Mouse (Mus musculus) lung, embryonic 15.5 days (tissue): ENCODE results near the gene Bdkrb1. TPM values are rescaled to one million over a fixed set of nuclear protein-coding genes. Genes with fewer than 3 reads are reported as not detected.
A peak's percentile ranks its signal among the peaks of the same experiment; 100 is the strongest.

Experiments
- ATAC-seq: fragments of 200-750 bp; cut with Nextera tagmentation; 2 replicates; pipeline ENCODE4 v1.8.0; 2017; ENCODE audit warnings: moderate number of reproducible peaks, borderline replicate concordance; ENCODE audit not compliant: low FRiP score, low TSS enrichment; ENCODE audit errors: extremely low read depth
- H3K27ac ChIP-seq: fragments of 300-500 bp; sonication (generic); 2 replicates; pipeline ENCODE4 v1.5.1; 2015; ENCODE audit warnings: moderate library complexity, mild to moderate bottlenecking, inconsistent platforms
- H3K27me3 ChIP-seq: fragments of 300-500 bp; sonication (generic); 2 replicates; pipeline ENCODE4 v1.6.1; 2015; ENCODE audit warnings: inconsistent platforms
- H3K36me3 ChIP-seq: fragments of 300-500 bp; sonication (generic); 2 replicates; pipeline ENCODE4 v1.6.1; 2015; ENCODE audit warnings: inconsistent platforms
- H3K4me1 ChIP-seq: fragments of 300-500 bp; sonication (generic); 2 replicates; pipeline ENCODE4 v1.6.1; 2015; ENCODE audit warnings: inconsistent platforms
- H3K4me2 ChIP-seq: fragments of 300-500 bp; sonication (generic); 2 replicates; pipeline ENCODE4 v1.6.1; 2015; ENCODE audit warnings: inconsistent platforms, mild to moderate bottlenecking, moderate library complexity
- H3K4me3 ChIP-seq: fragments of 300-500 bp; sonication (generic); 2 replicates; pipeline ENCODE4 v1.5.1; 2015; ENCODE audit warnings: mild to moderate bottlenecking, inconsistent platforms
- H3K9ac ChIP-seq: fragments of 300-500 bp; sonication (generic); 2 replicates; pipeline ENCODE4 v1.6.1; 2015; ENCODE audit warnings: inconsistent platforms
- H3K9me3 ChIP-seq: fragments of 300-500 bp; sonication (generic); 2 replicates; pipeline ENCODE4 v1.6.1; 2016; ENCODE audit warnings: inconsistent platforms
- WGBS: fragments of 180-500 bp; shearing (Covaris S2); methylation state at CpG from one replicate; pipeline ENCODE4 v1.1.7; 2015; 5-methylcytosine and 5-hydroxymethylcytosine counted together
- polyA plus RNA-seq: library from polyadenylated mRNA; unstranded; fragments of >200 nt; fragmentation: Nextera tagmentation; extraction: Ambion mirVana; gene quantifications from 2 replicates; pipeline ENCODE4 v1.2.1, GENCODE M21; 2015

Bdkrb1 gene
- polyA plus RNA-seq, 1 experiment from 2014 or later = 0.25 TPM

DNA sequence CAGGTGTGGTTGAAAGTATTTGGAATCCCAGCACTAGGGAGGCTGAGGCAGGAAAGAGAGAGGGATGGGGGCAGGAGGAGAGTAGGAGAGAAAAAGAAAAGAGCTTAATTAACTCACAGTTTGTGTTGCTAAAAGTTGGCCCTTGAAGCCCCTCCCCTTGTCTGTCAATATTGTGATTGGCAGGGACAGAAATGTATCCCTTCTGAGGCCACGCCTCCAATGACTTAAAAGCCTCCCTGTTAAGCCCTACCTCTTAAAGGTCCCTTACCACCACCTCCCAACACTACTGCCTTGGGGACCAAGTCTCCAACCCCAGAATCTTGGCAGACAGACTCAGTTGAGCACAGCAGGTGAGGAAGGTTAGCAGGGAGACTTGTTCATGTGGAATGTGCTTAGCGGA, 30.3 kb upstream of the Bdkrb1 start:
- no peak overlapping the region for H3K27ac ChIP-seq
- no peaks in the 10 kb centered on the region for H3K27me3 ChIP-seq
- no peaks in the 10 kb centered on the region for H3K4me1 ChIP-seq
- H3K9me3 ChIP-seq = no peaks in the 10 kb centered on the region
- H3K4me2 ChIP-seq = no peak overlapping the region
- H3K9ac ChIP-seq = no peak overlapping the region
- no peak for ATAC-seq
- H3K36me3 ChIP-seq = no peaks in the 10 kb centered on the region
- 61% methylated on average over 2 of the region's 2 CpGs for WGBS
- H3K4me3 ChIP-seq = no peak overlapping the region

DNA sequence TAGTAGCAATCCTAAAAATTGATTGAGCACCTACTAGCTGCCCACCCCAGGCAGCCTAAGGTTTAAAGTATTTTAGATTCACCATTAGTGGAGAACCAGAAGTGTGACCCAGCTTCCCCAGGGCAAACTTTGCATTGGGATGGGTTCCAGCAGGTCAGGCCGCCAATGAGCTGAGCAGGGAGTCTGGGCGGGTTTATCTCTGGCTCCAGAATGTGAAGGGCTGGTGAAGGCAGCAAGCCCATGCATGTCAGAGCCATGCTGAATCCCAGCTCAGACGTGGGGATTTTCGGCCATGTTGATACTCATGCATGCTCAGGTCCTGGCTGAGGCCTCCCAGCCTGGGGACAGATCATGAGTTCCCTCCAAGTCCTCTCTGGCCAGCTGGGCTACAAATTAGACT, 28.5 kb upstream of the Bdkrb1 start:
- Histone ChIP-seq H3K4me3 (no peak overlapping the region), H3K27ac (no peak overlapping the region), H3K36me3 (no peaks in the 10 kb centered on the region), H3K9me3 (no peaks in the 10 kb centered on the region), H3K4me1 (no peaks in the 10 kb centered on the region), H3K27me3 (no peaks in the 10 kb centered on the region), H3K4me2 (no peak overlapping the region), H3K9ac (no peak overlapping the region)
- no peak for ATAC-seq
- 78% methylated on average over 4 of the region's 4 CpGs for WGBS

DNA sequence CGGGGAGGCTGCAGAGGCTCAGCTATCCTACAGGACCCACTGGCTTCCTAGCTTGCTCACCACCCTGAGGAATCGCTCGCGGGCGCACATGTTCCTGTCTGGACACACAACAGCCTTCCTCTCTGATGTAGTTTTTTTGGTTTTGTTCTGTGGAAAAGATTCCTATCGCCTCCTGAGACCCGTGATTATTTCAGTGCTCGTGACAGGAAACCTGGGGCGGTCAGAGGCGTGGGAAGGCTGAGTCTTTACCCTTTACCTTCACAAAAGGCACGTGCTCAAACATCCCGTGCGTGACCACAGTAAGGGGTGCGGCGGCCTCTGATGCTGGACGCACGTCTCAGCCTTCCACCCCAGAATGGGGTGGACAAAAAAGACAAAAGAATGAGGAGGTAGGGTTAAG, 22.4 kb upstream of the Bdkrb1 start:
- WGBS = 72% methylated on average over 17 of the region's 17 CpGs
- H3K9me3 ChIP-seq = no peaks in the 10 kb centered on the region
- H3K4me3 ChIP-seq = no peak overlapping the region
- H3K9ac ChIP-seq = no peak overlapping the region
- peaks cover 23% of the 10 kb centered on the region for H3K4me1 ChIP-seq
- no peaks in the 10 kb centered on the region for H3K27me3 ChIP-seq
- H3K4me2 ChIP-seq = no peak overlapping the region
- ATAC-seq = no peak
- no peak overlapping the region for H3K27ac ChIP-seq
- H3K36me3 ChIP-seq = no peaks in the 10 kb centered on the region

DNA sequence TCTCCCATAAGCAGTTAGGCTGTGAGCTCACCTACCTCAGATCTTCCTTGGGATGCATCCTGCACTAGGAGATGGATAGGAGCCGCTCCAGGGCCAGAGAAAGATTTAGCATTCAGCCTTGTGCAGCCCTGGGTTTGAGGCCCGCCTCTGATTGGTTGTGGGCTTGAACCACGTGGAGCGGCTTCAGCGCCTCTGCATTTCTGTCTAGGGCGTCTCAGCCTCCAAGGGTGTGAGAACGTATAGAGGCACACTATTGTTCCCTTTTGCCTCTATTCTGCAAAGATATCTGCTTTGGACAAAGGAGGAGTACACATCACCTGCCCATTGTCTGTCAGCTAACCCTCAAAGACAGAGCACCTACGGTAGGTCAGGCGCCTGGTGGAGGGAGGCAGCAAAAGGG, 20.4 kb upstream of the Bdkrb1 start:
- H3K36me3 ChIP-seq = no peaks in the 10 kb centered on the region
- no peak overlapping the region for H3K27ac ChIP-seq
- no peak overlapping the region for H3K9ac ChIP-seq
- no peaks in the 10 kb centered on the region for H3K9me3 ChIP-seq
- H3K27me3 ChIP-seq = no peaks in the 10 kb centered on the region
- peaks cover 23% of the 10 kb centered on the region for H3K4me1 ChIP-seq
- no peak overlapping the region for H3K4me2 ChIP-seq
- no peak for ATAC-seq
- 60% methylated on average over 9 of the region's 9 CpGs for WGBS
- H3K4me3 ChIP-seq = no peak overlapping the region

DNA sequence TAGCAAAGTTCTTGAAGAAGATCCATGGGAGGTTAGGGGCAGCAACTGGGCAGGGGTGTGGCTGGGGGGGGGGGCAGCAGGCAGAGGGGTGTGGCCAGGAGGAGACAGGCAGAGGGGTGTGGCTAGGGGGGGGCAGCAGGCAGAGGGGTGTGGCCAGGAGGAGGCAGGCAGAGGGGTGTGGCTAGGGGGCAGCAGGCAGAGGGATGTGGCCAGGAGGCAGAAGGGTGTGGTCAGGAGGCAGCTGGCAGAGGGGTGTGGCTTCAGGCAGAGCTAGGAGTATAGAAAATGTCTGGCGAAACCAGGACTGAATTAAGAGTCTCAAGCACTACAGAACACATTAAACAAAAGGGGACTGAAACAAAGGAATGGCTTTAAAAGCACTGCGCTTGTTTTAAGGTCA, 19.4 kb upstream of the Bdkrb1 start:
- H3K9me3 ChIP-seq = no peaks in the 10 kb centered on the region
- H3K4me1 ChIP-seq = peaks cover 23% of the 10 kb centered on the region
- ATAC-seq = peak; percentile 73
- H3K27me3 ChIP-seq = no peaks in the 10 kb centered on the region
- 20% methylated on average over 2 of the region's 2 CpGs for WGBS
- no peak overlapping the region for H3K4me3 ChIP-seq
- H3K27ac ChIP-seq = no peak overlapping the region
- H3K4me2 ChIP-seq = peak overlapping the region; percentile 16
- no peak overlapping the region for H3K9ac ChIP-seq
- no peaks in the 10 kb centered on the region for H3K36me3 ChIP-seq

DNA sequence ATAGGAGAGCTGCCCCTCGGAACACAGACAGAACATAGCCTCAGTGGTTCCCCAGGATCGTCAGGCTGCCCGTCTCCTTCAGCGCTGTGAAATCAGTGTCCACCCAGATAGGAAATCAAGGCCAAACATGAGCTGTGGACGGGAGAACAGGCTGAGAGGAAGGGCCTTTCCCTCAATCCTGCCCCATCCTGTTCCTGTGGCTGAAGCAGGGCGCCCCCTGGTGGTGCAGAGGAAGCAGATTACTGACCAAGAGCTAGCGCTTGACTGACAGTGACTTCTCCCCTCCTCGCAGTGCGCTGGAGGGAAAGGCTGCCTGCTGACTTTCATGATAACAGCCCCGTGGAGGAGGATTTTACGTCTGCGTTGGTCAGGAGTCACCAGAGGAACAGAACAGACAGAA, 18.0 kb upstream of the Bdkrb1 start:
- H3K27ac ChIP-seq = no peak overlapping the region
- H3K4me1 ChIP-seq = peaks cover 23% of the 10 kb centered on the region
- ATAC-seq = peak; percentile 58
- no peaks in the 10 kb centered on the region for H3K9me3 ChIP-seq
- no peak overlapping the region for H3K4me2 ChIP-seq
- H3K27me3 ChIP-seq = no peaks in the 10 kb centered on the region
- H3K36me3 ChIP-seq = no peaks in the 10 kb centered on the region
- WGBS = 12% methylated on average over 12 of the region's 12 CpGs
- no peak overlapping the region for H3K9ac ChIP-seq
- H3K4me3 ChIP-seq = no peak overlapping the region

DNA sequence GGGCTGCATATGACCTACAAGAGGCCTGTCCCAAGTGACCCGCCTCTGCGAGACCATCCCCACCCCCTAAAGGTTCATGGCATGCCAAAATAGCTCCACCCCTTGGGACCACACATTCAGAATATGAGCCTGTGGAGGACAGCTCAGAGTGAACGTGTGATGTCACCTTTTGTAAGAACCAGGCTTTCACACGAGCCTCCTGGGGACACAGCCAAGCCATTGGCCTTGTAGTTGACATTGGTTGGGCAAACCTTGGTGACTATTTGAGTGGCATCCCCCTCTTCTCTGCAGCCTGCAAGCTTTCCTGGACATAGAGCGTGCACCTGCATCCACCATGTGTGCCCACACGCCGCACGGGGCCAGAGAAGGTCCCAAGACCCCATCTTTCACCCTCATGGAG, 15.4 kb upstream of the Bdkrb1 start:
- WGBS = 74% methylated on average over 8 of the region's 8 CpGs
- H3K9ac ChIP-seq = no peak overlapping the region
- no peak overlapping the region for H3K4me2 ChIP-seq
- ATAC-seq = no peak
- H3K36me3 ChIP-seq = no peaks in the 10 kb centered on the region
- H3K4me3 ChIP-seq = no peak overlapping the region
- H3K9me3 ChIP-seq = no peaks in the 10 kb centered on the region
- peaks cover 21% of the 10 kb centered on the region for H3K4me1 ChIP-seq
- no peak overlapping the region for H3K27ac ChIP-seq
- H3K27me3 ChIP-seq = no peaks in the 10 kb centered on the region

DNA sequence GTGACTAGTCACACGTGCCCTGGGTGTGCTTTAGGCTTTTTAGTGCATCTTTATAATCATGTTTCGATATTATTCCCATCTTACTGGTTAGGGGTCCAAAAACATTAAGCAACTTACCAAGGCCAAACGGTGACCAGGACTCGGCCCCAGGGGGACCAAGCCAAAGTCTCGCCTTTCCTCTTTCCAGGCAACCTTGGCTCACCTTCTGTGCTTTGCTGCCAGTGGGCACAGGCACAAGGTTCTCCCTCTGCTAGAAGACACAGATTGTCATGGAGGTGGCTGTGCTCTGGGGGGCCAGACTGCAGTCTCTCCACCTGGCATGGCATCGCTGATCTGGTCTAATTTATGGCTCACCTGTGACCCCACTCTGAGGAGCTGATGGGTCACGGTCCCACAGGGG, 12.1 kb upstream of the Bdkrb1 start:
- Histone ChIP-seq H3K4me1 (no peaks in the 10 kb centered on the region), H3K9me3 (no peaks in the 10 kb centered on the region), H3K36me3 (no peaks in the 10 kb centered on the region), H3K4me3 (no peak overlapping the region), H3K4me2 (no peak overlapping the region), H3K27me3 (no peaks in the 10 kb centered on the region), H3K9ac (no peak overlapping the region), H3K27ac (no peak overlapping the region)
- 81% methylated on average over 7 of the region's 7 CpGs for WGBS
- ATAC-seq = no peak

DNA sequence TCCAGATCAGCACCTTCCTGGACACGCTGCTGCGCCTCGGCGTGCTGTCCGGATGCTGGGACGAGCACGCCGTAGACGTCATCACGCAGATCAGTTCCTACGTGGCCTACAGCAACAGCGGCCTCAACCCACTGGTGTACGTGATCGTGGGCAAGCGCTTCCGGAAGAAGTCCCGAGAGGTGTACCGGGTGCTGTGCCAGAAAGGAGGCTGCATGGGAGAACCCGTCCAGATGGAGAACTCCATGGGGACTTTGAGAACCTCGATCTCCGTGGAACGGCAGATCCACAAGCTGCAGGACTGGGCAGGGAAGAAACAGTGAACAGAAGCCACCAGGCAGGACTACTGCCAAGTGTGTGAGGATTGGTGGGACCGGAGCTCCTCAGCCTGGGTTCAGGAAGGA, 10.5 kb upstream of the Bdkrb1 start:
- no peak overlapping the region for H3K9ac ChIP-seq

DNA sequence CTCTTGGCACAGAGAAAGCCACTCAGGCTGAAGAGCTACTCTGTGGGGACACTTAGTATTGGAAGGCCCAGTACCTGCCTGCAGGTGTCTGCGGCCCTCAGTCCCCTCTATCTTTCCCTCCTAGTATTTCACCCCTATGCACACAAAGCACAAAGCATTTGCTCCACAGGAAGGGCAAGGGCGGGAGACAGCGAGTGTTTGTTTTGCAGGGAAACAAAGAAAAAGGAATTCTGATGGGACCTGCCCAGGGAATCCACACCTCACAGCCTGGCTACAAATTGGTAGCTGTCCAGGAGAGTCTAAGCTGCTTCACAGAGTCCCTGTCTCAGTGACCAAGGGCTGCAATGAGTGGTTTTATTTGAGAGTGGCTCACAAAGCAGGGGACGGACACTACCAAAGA, 9.4 kb upstream of the Bdkrb1 start:
- H3K27ac ChIP-seq = no peak overlapping the region
- no peak overlapping the region for H3K4me2 ChIP-seq
- H3K27me3 ChIP-seq = no peaks in the 10 kb centered on the region
- H3K4me3 ChIP-seq = no peak overlapping the region
- H3K36me3 ChIP-seq = no peaks in the 10 kb centered on the region
- no peak overlapping the region for H3K9ac ChIP-seq
- no peaks in the 10 kb centered on the region for H3K4me1 ChIP-seq
- WGBS = 50% methylated on average over 4 of the region's 4 CpGs
- H3K9me3 ChIP-seq = no peaks in the 10 kb centered on the region
- ATAC-seq = no peak

More for the DNA sequence above, 10.5 kb upstream of the Bdkrb1 start:
- no peak for ATAC-seq
- Histone ChIP-seq H3K9me3 (no peaks in the 10 kb centered on the region), H3K4me1 (no peaks in the 10 kb centered on the region), H3K27me3 (no peaks in the 10 kb centered on the region), H3K36me3 (no peaks in the 10 kb centered on the region), H3K27ac (no peak overlapping the region), H3K4me2 (no peak overlapping the region), H3K4me3 (no peak overlapping the region)
- WGBS = 95% methylated on average over 23 of the region's 23 CpGs

DNA sequence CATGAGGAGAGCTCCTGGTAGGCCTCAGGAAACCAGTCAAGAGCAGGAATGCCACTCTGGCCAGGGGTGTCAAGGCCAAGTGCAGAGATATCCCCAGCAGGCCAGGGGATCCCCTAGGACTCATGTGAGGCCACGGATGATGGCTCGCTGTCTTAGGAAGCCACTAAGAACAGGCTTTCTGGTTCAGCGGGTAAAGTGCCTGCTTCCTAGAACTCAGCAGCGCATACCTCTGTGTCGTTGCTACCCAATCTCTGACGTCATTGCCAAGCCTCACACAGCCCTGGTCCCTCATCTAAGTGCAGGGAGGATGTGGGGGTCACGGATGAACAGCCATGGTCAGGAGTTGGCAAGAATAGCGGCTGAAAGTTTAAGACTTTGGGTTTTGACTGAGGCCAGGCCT, 5.8 kb upstream of the Bdkrb1 start:
- no peaks in the 10 kb centered on the region for H3K36me3 ChIP-seq
- H3K27me3 ChIP-seq = no peaks in the 10 kb centered on the region
- no peaks in the 10 kb centered on the region for H3K4me1 ChIP-seq
- no peak for ATAC-seq
- H3K9ac ChIP-seq = no peak overlapping the region
- no peak overlapping the region for H3K27ac ChIP-seq
- no peaks in the 10 kb centered on the region for H3K9me3 ChIP-seq
- 86% methylated on average over 8 of the region's 8 CpGs for WGBS
- no peak overlapping the region for H3K4me2 ChIP-seq
- no peak overlapping the region for H3K4me3 ChIP-seq

DNA sequence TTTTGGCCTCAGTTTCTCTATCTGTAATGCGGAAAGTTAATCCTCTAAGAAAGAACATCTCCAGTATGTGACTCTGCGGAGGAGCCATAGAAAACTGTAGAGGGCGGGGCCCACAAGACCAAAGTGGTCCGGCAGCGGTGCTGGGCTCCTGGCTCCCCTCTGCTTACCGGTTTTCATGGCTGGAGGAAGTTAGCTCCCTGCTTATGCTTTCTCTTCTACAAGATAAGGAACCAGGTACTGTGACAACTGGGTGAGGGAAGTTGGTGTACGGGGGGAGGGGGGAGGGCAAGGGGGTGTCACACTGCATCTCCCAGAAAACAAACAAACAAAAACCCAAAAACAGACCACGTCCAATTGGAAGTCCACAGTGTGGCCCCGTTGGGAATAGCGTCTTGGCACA, 4.4 kb upstream of the Bdkrb1 start:
- no peaks in the 10 kb centered on the region for H3K27me3 ChIP-seq
- no peaks in the 10 kb centered on the region for H3K36me3 ChIP-seq
- no peak overlapping the region for H3K27ac ChIP-seq
- 72% methylated on average over 10 of the region's 10 CpGs for WGBS
- H3K9ac ChIP-seq = no peak overlapping the region
- H3K4me2 ChIP-seq = no peak overlapping the region
- H3K4me1 ChIP-seq = no peaks in the 10 kb centered on the region
- H3K4me3 ChIP-seq = no peak overlapping the region
- no peak for ATAC-seq
- H3K9me3 ChIP-seq = no peaks in the 10 kb centered on the region

DNA sequence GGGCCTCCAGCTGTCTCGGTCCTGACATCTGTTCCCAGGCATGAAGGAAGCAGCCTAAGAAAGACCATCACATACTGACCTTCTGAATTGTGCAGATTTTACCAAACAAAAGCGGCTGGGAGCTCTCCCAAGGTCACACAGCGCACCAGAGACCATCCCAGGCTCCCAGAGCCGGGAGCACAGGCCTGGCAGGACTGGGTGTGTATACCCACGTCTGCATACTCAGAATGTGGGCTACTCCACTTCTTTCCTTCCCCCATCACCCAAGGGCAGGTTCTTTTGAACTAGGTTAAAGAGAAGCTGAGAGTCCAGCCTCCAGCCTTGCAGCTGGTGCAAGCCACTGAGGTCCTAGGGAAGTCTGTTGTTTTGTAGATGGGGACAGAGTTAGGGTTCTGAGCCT, 3.8 kb upstream of the Bdkrb1 start:
- Histone ChIP-seq H3K4me2 (no peak overlapping the region), H3K9me3 (no peaks in the 10 kb centered on the region), H3K9ac (no peak overlapping the region), H3K27me3 (no peaks in the 10 kb centered on the region), H3K4me3 (no peak overlapping the region), H3K36me3 (no peaks in the 10 kb centered on the region), H3K4me1 (no peaks in the 10 kb centered on the region), H3K27ac (no peak overlapping the region)
- WGBS = 51% methylated on average over 5 of the region's 5 CpGs
- no peak for ATAC-seq
